Mouse (Mus musculus) liver, embryonic 11.5 days (tissue): Measurements from ENCODE around the gene Mapkbp1. TPM values are rescaled to one million over a fixed set of nuclear protein-coding genes. Genes with fewer than 3 reads are reported as not detected.

Source experiments
- ATAC-seq: fragments of 200-750 bp; cut with Nextera tagmentation; replicated peaks from 2 replicates; pipeline ENCODE4 v1.8.0; 2017; ENCODE audit warnings: moderate number of reproducible peaks, mild to moderate bottlenecking, moderate TSS enrichment, moderate library complexity; ENCODE audit not compliant: low FRiP score
- DNase-seq: peaks from one replicate; pipeline ENCODE4 v3.0.0-alpha.2; 2017; ENCODE audit warnings: low spot score
- H3K27ac ChIP-seq: fragments of 300-500 bp; sonication (generic); 2 replicates; pipeline ENCODE4 v1.5.1; 2014; ENCODE audit warnings: mild to moderate bottlenecking, low read depth, low read length, control low read depth
- H3K27me3 ChIP-seq: fragments of 300-500 bp; sonication (generic); replicated peaks from 2 replicates; pipeline ENCODE4 v1.6.1; 2014; ENCODE audit warnings: low read length, mixed read lengths; ENCODE audit not compliant: control insufficient read depth, insufficient read depth
- H3K36me3 ChIP-seq: fragments of 300-500 bp; sonication (generic); 2 replicates; pipeline ENCODE4 v1.6.1; 2014; ENCODE audit warnings: mild to moderate bottlenecking, low read length, moderate library complexity, mixed read lengths; ENCODE audit not compliant: control insufficient read depth, insufficient read depth
- H3K4me1 ChIP-seq: fragments of 300-500 bp; sonication (generic); replicated peaks from 2 replicates; pipeline ENCODE4 v1.6.1; 2014; ENCODE audit warnings: low read length, mixed read lengths; ENCODE audit not compliant: control insufficient read depth, insufficient read depth
- H3K4me2 ChIP-seq: fragments of 300-500 bp; sonication (generic); 2 replicates; pipeline ENCODE4 v1.6.1; 2014; ENCODE audit warnings: mild to moderate bottlenecking, control low read depth, moderate library complexity
- H3K4me3 ChIP-seq: fragments of 300-500 bp; sonication (generic); 2 replicates; pipeline ENCODE4 v1.5.1; 2014; ENCODE audit warnings: low read depth, low read length, control low read depth
- H3K9ac ChIP-seq: fragments of 300-500 bp; sonication (generic); 2 replicates; pipeline ENCODE4 v1.6.1; 2014; ENCODE audit warnings: low read depth, low read length, control low read depth
- H3K9me3 ChIP-seq: fragments of 300-500 bp; sonication (generic); 2 replicates; pipeline ENCODE4 v1.6.1; 2016; ENCODE audit warnings: low read length, inconsistent platforms, mixed read lengths; ENCODE audit not compliant: control insufficient read depth
- WGBS: fragments of 180-500 bp; shearing (Covaris S2); extraction: QIAGEN DNeasy Blood & Tissue Kit; methylation state at CpG from one replicate; pipeline ENCODE4 v1.1.7; 2014; 5-methylcytosine and 5-hydroxymethylcytosine counted together
- polyA plus RNA-seq: library from polyadenylated mRNA; unstranded; fragments of >200 nt; fragmentation: Nextera tagmentation; extraction: Ambion mirVana; gene quantifications from 2 replicates; pipeline ENCODE4 v1.2.1, GENCODE M21; 2014

The Mapkbp1 gene
- polyA plus RNA-seq, 1 experiment from 2014 or later: 1.7 TPM

- ATAC-seq (no peak), DNase-seq (no peak)
- H3K36me3 ChIP-seq: peaks cover 5% of the 10 kb centered on the region; the same call in 1 of the 2 replicates
These were observed 61.2 kb downstream of the Mapkbp1 start for GRCm38 (mm10) chr2:120033726-120034125.

DNA sequence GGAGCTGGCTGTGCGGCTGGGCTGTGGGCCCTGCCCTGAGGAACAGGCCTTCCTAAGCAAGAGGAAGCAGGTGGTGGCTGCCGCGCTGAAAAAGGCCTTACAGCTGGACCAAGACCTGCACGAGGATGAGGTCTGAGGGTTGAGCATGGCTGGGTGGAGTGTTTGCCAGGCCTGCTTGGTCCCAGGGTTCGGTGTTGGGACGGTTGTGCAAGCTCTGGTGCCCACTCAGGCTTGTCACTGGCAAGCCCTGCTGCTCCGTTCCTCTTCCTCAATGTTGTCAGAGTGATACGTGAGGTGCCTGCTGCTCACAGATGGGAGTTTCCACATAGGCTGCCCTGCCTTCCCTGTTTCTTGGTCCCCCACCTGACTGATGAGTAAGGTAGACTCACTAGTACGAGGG is 65.2 kb downstream of the Mapkbp1 start:
- no peak overlapping the region for H3K9ac ChIP-seq
- ATAC-seq (no peak), DNase-seq (no peak)
- WGBS: 78% methylated on average over 9 of the region's 9 CpGs
- peaks cover 14% of the 10 kb centered on the region for H3K36me3 ChIP-seq
- H3K27ac ChIP-seq: no peak overlapping the region
- no peaks in the 10 kb centered on the region for H3K9me3 ChIP-seq
- no peaks in the 10 kb centered on the region for H3K27me3 ChIP-seq
- no peak overlapping the region for H3K4me2 ChIP-seq
- no peak overlapping the region for H3K4me3 ChIP-seq
- no peaks in the 10 kb centered on the region for H3K4me1 ChIP-seq

More at GRCm38 (mm10) chr2:120033726-120034125, 61.2 kb downstream of the Mapkbp1 start:
- Histone ChIP-seq H3K9ac (no peak overlapping the region), H3K4me1 (peaks cover 8% of the 10 kb centered on the region), H3K4me3 (no peak overlapping the region), H3K27me3 (no peaks in the 10 kb centered on the region), H3K9me3 (no peaks in the 10 kb centered on the region), H3K27ac (no peak overlapping the region), H3K4me2 (no peak overlapping the region)
- WGBS: 82% methylated on average over 5 of the region's 5 CpGs

DNA sequence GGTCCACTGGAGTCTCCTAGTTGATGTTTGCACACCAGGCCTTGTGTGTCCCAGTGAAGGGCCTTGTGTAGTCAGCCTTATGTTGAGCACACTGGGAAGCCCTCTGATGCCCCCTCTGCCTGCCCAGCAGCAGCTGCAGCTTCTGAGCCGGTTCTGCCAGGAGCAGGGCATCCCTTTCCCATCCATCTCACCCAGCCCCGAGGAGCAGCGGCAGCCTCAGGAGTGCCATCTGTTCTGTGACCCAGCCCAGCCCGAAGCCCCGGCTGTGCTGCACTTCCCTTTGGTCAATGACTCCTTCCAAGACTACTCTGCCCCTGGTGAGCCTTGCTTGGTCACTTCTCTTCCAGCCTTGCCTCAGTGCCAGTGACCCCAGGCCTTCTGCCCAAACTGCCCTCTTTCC is 68.5 kb downstream of the Mapkbp1 start:
- H3K27ac ChIP-seq: no peak overlapping the region
- no peaks in the 10 kb centered on the region for H3K9me3 ChIP-seq
- peaks cover 2% of the 10 kb centered on the region; the same call in 1 of the 2 replicates for H3K4me1 ChIP-seq
- H3K9ac ChIP-seq: no peak overlapping the region
- H3K27me3 ChIP-seq: no peaks in the 10 kb centered on the region
- no peak for ATAC-seq
- peaks cover 13% of the 10 kb centered on the region for H3K36me3 ChIP-seq
- DNase-seq: no peak
- WGBS: 91% methylated on average over 5 of the region's 5 CpGs
- no peak overlapping the region for H3K4me3 ChIP-seq
- H3K4me2 ChIP-seq: no peak overlapping the region

DNA sequence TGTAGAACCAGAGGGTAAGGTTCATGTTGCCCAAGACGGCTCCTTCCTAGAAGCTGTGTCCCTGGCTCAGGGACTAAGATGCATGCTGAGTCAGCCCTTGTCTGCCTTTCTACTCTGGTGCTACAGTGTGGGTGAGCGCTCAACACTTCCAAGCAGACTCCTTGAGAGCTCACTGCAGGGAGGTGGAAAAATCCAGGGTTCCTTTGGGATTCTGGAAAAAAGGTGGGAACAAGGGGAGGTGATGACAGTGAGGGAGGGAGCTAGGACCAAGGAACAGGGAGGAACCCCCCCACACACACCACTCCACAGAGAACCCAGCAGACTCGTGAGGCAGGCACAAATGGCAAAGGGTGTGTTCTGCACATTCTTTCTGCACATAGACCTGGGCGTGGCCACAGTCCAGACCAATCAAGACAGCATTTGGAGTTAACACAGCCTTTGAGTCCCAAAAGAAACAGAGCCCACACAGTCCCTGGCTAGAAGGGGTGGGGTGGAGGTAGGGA is 71.7 kb downstream of the Mapkbp1 start:
- H3K9me3 ChIP-seq: no peaks in the 10 kb centered on the region
- H3K27me3 ChIP-seq: no peaks in the 10 kb centered on the region
- no peak overlapping the region for H3K9ac ChIP-seq
- WGBS: 52% methylated on average over 4 of the region's 4 CpGs
- peaks cover 2% of the 10 kb centered on the region; the same call in 1 of the 2 replicates for H3K4me1 ChIP-seq
- DNase-seq (no peak), ATAC-seq (peak; percentile 58)
- H3K4me3 ChIP-seq: no peak overlapping the region
- no peak overlapping the region for H3K27ac ChIP-seq
- H3K36me3 ChIP-seq: peaks cover 13% of the 10 kb centered on the region
- H3K4me2 ChIP-seq: no peak overlapping the region

DNA sequence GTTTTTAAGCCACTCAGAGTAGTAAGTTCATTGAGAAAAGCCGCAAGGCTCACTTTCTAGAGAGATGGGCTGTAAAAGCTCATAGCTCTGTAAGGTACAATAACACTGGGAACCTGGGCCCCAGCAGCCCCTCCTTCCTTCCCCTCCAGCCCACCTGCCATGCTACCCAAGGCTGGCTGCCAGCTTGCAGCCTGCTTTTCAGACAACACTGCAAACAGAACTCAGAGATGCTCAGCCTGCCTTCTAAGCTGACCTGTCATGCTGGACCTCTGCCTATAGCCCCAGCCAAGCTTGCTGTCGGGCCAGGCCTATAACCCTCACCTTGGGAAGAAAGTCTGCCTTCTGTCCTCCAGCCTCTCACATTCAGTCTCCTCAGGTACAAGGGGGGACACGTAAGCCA is 72.2 kb downstream of the Mapkbp1 start:
- H3K27ac ChIP-seq: no peak overlapping the region
- H3K4me3 ChIP-seq: no peak overlapping the region
- peaks cover 12% of the 10 kb centered on the region for H3K36me3 ChIP-seq
- no peak for DNase-seq
- no peaks in the 10 kb centered on the region for H3K27me3 ChIP-seq
- peaks cover 2% of the 10 kb centered on the region; the same call in 1 of the 2 replicates for H3K4me1 ChIP-seq
- H3K4me2 ChIP-seq: no peak overlapping the region
- ATAC-seq: no peak
- WGBS: 61% methylated on average over 3 of the region's 3 CpGs
- H3K9me3 ChIP-seq: no peaks in the 10 kb centered on the region
- no peak overlapping the region for H3K9ac ChIP-seq

GRCm38 (mm10) chr2:120046486-120047310 is 74.2 kb downstream of the Mapkbp1 start:
- Histone ChIP-seq H3K27me3 (no peaks in the 10 kb centered on the region), H3K4me3 (no peak overlapping the region), H3K27ac (no peak overlapping the region), H3K9ac (no peak overlapping the region), H3K9me3 (no peaks in the 10 kb centered on the region), H3K36me3 (no peaks in the 10 kb centered on the region), H3K4me1 (peaks cover 2% of the 10 kb centered on the region; the same call in 1 of the 2 replicates), H3K4me2 (no peak overlapping the region)
- no peak for DNase-seq
- no peak for ATAC-seq
- 65% methylated on average over 14 of the region's 14 CpGs for WGBS

GRCm38 (mm10) chr2:120048173-120048572 is 75.7 kb downstream of the Mapkbp1 start:
- peaks cover 2% of the 10 kb centered on the region; the same call in 1 of the 2 replicates for H3K4me1 ChIP-seq
- H3K4me3 ChIP-seq: no peak overlapping the region
- no peak overlapping the region for H3K27ac ChIP-seq
- H3K27me3 ChIP-seq: no peaks in the 10 kb centered on the region
- no peaks in the 10 kb centered on the region for H3K9me3 ChIP-seq
- 74% methylated on average over 9 of the region's 9 CpGs for WGBS
- DNase-seq (no peak), ATAC-seq (no peak)
- no peak overlapping the region for H3K4me2 ChIP-seq
- no peaks in the 10 kb centered on the region for H3K36me3 ChIP-seq
- H3K9ac ChIP-seq: no peak overlapping the region

DNA sequence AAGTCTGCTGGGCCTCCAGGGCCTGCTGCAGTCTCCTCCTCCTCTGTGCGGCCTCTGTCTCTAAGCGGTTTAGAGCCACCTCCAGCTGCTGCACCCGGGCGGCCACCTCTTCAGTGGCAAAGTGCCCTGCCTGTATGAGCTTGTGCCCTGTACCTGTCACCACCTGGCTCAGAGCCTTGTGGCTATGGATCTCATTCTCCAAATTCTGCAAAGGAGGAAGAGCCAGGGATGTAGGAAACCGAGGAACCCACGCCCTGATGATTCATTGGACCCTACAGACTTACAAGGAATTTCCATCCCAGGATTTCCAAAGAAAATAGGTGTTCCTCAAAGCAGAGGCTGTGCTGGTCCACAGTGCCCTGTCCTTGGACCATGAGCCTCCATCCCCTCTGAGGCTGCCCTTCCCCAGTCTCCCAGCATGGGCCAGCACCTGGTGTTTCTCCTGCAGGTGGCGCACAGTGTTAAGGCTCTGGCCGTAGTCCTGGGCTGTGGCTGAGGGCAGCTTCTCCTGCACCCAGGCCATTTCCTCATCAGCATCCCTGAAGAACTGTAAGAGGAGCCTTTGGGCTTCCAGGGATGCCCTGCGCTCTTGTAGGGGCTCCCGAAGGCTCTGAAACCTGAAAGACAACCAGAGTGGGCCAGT is 77.3 kb downstream of the Mapkbp1 start:
- no peak overlapping the region for H3K4me3 ChIP-seq
- no peaks in the 10 kb centered on the region for H3K9me3 ChIP-seq
- H3K4me2 ChIP-seq: no peak overlapping the region
- ATAC-seq (peak; percentile 41; the same call in 1 of the 2 replicates), DNase-seq (no peak)
- 62% methylated on average over 10 of the region's 10 CpGs for WGBS
- H3K4me1 ChIP-seq: no peaks in the 10 kb centered on the region
- no peak overlapping the region for H3K27ac ChIP-seq
- no peaks in the 10 kb centered on the region for H3K36me3 ChIP-seq
- H3K9ac ChIP-seq: no peak overlapping the region
- H3K27me3 ChIP-seq: no peaks in the 10 kb centered on the region
